Mouse (Mus musculus) embryo, embryonic 10 days (tissue): ENCODE measurements at regions not wholly inside any gene's neighbourhood (a gene's known extent, or its start where the extent isn't known, plus 50 kb on each side); places are given as distances from the start of the nearest gene placed in this dataset.
A peak's percentile ranks its signal among the peaks of the same experiment; 100 is the strongest.

ENCODE experiments used
- DNase-seq: peaks from one replicate; pipeline ENCODE4 v3.0.0-alpha.2; 2015; ENCODE audit warnings: low spot score

DNA sequence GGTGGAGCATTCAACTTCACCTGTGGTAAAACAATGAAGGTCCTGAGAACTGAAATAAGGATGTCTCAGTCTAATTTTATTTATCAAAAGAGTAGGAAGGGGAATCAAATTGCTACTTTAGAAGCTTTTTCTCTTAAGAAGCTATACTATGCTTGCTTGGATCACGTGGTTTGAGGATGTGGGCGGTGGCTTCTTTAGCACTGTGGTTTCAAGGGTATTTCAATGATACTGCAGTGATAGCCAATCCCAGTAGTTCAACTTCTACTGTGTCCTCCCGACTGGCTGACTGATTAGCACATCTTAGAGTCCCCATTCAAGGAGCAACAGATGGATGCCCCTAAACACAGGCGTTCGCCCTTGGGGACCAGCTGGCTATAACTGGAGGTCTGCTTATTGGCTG is 575.6 kb downstream of the Vrk1 start:
- no peak for DNase-seq

DNA sequence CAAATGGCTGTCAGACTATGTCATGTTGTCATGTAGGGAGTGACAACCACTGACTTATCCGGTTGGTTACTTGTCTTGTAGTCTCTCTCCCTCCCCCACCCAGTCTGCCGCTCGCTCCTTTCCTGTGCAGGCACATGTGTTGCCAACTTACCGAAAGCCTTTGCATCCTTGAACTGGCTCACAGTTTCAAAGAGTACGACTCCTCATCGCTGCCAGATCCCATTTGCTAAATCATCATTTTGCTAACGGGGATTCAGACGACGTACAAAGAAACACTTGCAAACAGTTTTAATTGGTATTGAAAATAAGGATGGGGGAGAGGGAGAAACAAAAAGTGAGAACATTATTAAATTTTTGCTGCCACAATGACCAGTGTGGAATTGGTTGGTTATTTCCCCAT is 582.7 kb downstream of the Vrk1 start:
- no peak for DNase-seq

DNA sequence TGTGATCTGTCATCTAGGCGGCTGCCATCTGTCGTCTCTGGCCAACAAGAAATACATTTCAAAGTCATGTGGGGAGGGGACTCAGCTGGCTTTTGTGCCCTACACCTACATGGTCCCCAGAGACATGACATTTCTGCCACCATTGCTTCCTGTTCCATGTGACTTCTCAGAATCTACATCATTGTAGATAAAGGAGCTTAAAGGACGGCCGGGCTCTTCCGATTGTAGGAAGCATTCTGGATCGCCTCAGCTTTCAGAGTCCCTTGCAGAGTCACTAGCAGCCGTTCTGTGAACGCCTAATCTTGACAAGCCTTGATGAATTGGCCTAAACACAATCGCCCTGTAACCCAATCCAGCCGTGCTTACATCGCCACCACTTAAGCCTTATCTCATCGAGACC is 587.6 kb downstream of the Vrk1 start:
- peak; percentile 78 for DNase-seq

DNA sequence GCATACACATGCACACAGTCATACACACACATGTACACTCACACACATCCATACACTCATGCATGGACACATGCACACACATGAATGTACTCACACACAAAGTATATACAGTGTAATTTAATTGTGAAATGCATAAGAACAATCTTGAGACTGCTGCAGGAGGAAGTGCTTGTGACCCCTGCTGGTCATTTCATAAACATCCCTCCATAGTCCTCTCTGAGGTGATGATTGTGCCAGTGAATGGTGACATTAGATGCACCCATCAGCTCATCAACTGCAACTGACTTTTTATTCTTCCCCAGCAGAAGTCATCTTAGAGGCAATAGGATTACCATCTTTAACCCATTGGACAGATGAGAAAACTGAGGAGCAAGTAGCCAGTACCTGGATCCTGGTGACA is 597.2 kb downstream of the Vrk1 start:
- no peak for DNase-seq

DNA sequence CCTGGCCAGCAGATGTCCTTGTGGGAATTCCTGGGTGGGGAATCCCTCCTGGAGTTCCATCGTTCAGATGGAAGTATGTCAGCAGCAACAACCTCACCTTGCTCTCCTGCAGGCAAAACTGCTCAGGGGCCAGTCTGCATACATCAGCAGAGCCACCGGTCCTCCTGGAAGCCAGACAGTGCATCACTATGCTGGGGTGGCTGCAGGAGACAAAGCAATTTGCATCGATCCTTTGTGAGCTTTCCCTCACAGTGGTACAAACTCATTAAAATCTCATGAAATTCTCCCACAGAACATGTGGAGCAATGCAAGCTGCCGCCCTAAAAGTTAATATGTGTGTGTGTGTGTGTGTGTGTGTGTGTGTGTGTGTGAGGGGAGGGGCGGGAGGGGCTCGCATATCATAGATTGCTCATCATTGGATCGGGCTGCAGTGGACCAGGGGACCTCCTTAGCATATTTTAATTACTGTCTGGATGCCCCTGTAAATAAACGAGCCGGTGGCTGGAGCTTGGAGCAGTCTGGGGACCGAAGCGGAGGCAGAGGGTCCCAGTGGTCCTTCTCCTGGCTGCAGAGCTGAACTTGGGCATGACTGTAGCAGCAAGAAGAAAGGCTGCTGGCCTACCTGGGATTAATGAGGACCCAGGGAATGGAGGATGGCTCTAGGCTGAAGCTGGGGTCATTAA is 597.8 kb downstream of the Vrk1 start:
- DNase-seq = no peak

DNA sequence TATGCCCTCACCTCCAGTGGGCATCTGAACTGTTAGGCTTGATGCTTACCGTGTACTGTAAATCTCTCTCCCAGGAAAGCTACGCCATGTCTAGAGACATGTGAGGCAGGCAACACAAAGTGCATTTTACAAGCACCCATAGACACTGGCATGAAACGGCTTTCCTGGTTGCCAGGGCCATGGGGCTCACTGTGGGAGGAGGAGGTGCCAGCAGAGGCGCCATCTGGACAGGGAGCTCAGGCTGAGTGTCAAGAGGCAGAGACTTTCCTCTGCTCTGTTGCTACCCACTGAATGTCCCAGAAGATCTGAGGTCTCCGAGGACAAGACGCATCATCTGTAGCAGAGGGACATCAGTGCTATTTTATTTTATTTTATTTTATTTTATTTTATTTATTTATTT is 608.7 kb downstream of the Vrk1 start:
- no peak for DNase-seq

DNA sequence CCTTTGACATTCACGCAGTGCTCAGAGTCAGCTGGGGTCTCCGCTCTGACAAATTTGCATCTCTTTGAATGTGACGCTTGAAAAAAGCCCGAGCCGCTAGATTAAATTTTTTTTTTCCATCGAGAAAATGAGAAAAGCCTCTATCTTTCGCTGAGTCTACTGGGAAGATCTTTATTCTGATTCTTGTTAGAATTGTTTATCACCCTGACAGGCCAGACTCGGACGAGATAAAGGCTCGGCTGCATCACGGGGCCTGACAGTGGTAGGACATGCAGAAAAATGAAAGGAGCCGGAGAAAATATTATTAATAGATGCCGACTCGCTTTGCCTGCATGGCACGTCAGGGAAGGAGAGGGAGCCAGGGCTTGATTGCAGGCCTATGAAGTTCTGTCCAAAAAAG is 616.8 kb downstream of the Vrk1 start:
- no peak for DNase-seq

DNA sequence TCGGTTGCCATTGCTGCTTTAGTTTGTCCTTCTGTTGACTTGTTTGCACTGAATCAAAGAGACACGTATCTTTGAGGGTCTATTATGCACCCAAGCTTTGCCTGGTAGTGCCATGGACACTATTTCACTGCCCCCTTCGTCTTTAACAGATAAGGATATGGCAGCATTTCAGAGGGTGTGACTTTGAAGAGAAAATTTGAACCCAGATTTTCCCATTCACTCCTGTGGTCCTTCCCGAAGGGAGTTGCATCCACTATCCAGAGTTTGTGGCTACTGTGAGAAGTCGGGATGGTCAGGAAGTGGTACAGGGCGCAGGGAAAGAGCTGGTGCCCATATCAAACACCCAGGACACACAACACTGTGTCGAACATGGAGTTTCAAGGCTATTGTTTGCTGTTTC is 622.5 kb downstream of the Vrk1 start:
- no peak for DNase-seq

DNA sequence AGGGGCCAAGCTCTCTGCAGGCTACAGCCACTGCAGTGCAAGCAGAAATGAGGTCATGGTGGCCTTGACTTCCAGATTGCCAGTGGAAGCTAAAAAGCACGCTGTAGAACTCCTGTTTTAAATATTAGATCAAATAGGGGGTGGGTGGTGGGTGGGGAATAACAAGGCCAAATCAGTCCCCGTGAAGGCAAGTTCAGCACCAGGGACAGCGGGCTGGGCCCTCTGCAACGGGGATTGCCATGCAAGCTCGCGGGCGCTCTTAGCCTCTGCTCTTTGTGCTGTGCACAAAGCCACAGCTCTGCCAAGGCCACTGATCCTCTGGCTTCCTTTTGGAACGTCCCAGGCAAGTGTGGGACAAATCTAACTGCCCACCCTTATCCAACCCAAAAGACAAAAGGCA is 623.1 kb downstream of the Vrk1 start:
- DNase-seq = peak; percentile 87

DNA sequence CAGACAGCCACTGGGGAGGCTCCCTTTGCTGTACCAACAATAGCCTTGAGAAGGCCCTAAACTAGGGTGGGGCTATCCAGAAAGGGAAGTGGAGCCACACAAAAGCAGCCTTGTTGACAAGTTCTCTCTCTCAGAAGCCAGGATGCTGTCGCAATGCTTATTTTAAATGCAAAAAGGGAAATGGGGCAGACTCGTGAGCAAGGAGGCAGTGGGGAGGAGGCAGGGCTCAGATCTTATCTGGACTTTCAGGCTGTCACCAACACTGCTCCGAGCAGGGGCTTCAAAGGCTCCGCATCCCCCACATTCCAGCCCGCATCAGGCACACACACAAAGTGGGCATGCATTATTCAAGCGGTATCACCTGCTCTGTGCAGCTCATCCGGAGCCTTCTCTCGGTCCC is 648.3 kb downstream of the Vrk1 start:
- no peak for DNase-seq

DNA sequence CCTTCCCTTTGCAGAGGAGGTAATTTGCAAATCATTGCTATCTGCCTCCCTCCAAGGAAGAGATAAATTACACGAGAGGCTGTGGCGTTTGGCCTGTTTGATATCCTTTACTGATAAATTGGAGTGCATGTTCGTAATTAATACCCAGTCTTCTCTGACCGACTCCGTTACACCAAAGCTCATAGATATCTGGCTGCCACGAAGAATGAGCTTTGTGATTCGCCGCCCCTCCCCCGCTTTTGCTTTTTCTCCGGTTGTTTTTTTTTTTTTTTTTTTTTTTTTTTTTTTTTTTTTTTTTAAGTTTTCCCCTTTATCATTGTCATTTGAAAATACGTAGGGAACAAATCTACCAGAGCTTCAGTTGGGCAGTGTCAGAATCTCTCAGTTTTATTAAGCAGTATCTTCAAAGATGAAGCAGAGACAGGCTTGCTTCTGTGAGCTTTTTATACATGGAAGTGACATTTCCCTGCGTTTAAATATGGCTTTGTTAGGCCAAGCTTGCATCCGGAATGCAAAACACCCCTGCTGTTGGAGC is 663.3 kb downstream of the Vrk1 start:
- peak; percentile 34 for DNase-seq

DNA sequence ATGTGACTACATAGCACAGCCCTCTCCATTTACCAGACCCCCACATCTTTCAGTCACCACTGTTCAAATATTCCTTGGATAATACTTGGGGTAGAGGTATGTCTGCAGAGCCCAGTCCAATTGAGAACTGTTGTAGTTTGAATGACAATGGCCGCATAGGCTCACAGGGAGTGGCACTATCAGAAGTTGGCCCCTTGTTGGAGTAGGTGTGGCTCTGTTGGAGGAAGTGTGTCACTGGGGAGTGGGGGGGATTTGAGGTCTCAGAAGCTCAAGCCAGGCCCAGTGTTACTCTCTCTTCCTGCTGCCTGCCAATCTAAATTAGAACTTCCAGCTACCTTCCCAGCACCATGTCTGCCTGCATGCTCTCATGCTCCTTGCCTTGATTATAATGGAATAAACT is 664.7 kb downstream of the Vrk1 start:
- DNase-seq = no peak

DNA sequence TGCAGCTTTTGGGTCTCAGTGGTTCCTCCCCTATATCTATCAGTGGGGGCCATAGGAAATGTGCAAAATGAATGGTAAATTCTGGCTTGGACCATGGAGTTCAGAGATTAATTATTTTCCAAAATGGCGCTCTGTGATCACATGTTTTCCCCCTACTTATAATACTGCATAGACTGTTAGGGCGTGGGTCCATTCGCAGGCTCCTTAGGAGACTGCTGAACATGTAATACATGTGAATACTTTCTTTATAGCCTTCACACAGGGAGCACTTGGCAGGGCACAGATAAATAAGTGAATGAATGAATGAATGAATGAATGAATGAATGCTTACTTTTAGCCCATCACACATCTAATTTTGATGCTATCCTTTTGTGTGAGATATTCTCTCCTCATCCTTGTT is 666.1 kb downstream of the Vrk1 start:
- DNase-seq = no peak

DNA sequence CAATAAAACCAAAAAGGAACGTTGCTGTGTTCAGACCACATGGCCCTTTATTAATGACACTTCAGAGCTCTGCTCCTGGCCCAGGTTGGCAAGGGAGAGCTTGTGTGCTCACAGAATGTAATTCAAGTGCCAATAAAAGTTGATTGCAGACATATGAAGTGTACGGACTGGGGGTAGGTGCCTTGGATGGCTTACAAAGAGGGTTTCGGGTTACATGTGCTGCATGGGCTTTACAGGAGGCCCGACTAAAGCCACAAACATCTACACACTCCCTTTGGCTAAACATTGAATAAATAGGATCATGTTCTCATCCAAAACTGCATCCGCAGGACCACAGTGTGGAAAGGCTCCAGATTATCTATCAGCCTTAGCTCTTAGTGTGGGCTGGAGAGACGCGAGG is 666.5 kb downstream of the Vrk1 start:
- no peak for DNase-seq

DNA sequence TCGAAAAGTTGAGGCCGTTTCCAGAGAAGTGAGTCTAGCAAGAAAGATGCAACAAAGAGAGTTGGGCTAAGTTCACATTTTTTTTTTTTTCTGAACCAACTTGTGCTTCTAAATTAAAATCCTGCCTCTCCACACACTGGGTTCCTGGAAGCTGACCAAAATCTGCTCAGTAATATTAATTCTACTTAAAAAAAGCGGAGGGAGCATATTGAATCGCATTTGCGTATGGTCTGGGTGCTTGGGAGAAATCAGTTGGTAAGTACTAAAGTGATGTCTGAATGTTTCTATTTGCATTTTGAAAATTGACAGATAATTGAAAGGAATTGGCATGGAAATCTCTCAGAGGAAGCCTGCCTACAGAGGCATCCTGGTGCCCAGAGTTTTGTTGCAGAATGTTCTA is 676.0 kb downstream of the Vrk1 start:
- DNase-seq = no peak

DNA sequence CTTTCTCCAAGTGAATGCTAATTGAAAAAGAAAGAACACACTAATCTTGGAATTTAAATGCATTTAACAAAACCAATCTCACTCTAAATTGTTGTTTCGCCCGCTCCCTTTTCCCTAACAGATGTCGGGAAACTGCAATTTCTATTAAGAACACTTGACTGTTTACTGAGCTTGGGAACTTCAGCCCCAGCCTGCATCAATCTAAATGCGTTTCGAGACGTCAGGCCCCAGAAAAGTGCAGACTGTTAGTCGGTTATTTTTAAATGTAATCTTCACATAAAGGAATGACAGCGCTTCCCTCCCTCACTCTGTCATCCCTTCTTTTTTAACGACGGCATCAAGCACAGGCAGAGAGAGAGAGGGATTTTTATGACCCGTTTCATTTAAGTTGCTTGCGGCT is 677.7 kb downstream of the Vrk1 start:
- no peak for DNase-seq

DNA sequence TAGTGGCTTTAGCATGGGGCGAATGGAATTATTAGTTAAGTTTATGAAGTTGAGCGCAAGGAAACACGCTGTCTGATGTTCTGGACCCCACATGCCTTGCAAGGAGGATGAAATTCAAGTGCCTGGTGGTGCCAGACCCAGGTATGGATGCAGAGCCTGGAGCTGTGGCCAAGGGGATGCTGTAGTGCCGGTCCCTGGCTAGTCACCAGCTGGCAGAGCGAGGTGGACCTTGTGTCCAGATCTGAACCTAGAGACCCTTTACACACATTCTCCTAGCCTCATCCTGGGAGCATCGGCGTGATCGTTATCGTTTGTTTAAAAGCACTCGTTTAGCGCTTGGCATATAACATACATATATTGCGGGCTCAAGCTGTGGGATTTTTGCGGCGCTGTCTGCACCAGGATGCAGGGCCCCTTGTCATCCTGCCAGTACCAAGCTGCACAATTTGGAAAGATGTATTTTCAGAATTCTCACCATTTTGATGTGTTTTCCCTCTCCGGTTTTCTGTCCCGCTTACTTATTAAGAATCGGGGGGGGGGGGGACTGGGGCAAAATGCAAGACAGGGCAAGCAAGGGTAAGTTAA is 678.2 kb downstream of the Vrk1 start:
- no peak for DNase-seq

DNA sequence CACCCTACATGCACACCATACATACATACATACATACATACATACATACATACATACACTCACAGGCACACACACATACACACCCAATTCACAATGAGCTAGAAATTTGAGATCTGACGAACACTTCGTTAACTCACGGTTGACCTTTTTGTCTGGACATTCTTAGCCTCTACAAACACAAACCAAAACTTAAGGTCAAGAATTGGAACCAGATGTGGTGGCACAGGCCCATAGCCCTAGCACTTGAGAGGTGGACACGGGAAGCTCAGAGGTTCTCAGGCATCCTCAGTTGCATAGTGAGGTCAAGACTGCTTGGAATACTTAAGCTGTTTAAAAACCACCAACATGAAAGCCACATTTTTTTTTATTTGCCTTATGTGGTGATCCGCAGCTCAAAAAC is 692.9 kb downstream of the Vrk1 start:
- peak; percentile 63 for DNase-seq

DNA sequence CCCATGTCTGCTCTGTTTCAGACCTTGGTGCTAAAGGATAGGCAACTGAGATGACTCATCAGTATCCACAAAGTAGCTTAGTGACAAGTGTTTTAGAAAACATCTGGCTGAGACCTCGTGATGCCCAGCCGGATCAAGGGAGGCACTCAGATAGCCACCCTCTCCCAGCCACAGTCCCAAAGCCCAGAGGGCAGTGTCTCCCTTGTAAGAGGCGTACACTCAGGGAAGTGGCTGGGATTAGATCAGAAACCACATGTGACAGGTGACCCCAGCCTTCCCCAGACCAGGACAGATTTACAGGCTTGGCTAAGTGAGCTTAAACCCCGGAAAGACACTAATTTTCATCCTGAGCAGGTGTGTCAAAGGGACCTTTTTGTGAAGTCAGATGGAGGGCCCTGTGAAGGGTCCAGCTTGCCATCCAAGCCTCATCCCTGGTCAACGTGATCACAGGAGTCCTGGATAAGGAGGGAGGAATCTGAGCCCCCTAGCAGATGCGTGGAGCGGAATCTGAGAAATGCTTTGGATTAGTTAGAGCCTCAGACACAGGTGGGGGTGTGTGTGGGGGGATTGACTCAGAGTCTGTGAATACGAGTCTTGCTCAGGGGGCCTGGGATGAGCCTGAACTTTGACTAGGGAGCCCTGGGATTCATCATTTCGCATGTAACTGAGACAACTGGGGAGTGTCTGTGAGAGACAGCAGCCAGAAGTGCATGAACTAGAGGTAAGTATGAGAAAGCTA is 711.4 kb downstream of the Vrk1 start:
- DNase-seq = no peak

DNA sequence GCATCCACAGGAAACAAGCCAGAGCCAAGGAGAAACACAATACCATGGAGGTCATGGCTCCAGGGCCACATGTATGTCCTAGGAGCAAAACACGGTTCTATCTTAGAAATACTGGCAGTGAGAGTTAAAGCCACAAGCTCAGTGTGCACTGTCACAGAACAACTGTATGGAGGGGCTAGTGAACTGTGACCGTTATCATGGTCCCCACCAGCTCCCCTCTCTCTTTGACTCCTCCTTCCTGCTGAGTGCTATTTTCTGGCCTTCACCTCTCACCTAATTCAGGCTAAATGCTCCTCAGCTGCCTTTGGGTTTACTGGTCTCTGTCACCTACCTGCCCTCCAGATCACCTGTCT is 712.0 kb downstream of the Vrk1 start:
- DNase-seq = no peak

DNA sequence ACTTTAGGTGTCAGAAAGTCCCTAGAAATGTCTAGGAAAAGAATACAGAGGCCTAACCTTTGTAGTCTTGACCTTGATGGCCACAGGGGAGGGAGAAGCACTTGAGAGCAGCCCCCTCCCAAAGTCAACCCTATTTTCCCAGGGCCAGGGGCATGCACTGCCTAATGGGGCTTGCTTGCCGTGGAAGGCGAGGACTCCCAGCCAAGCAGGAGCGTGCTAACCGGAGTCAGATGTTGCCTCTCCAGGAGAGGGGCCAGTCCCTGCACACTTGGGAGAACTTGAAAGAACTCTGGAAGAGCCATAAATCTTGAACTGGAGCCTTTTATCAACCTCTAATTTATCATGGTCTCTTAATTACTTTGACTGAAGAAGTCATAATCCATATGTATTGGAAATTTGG is 712.7 kb downstream of the Vrk1 start:
- peak; percentile 31 for DNase-seq

DNA sequence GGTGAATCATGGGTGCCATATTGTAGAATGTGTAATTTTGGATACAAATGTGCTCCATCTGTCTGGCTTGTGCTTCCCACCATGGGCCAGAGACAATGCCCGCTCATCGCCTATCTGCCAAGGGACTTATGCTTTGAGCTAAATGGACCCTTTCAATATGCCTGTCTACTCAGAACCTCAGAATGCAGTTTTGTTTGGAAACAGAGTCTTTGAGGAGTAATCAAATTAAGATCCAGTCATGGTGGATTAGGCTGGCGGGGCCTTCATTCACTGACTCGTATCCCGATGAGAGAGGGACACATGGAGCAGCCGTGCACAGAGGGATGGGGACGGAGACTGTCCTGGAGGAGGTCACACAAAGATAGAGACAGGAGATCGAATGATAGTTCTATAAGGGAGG is 716.9 kb downstream of the Vrk1 start:
- DNase-seq = no peak

DNA sequence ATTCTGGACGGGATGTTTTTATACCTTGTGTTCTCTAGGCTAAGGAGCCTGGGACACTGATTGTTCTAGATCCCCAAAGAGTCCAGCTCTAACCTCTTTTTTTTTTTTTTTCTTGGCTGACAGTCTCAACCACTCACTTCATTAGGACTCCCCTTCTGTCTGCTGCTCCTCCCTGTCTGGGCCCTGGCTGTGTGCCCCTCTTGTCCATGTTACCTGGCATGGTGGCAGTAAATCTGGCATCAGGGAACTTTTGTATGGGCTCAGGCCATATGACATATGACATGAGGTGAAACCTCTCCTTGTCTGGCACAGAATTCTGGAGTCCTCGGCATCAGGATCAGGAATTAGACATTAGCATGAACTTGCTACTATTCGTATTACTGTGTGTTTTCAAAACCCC is 717.5 kb downstream of the Vrk1 start:
- DNase-seq = no peak

DNA sequence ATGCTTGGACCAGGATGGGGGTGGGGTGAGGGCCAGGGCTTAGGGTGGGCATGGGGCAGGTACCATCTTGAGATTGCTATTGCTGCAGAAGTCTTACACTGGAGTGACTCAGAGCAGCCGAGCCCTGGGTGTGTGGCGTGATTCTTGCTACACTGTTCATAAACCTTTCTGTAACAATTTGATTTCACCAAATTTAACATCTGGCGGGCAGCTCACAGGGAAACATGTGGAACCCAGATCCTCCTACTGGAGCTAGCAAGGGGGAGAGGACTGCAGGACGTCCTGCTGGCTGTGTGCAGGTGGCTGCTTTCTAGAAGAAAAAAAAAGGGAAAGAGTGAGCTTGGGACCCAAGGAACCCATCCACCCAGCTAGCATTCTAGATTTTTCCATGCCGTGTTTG is 719.7 kb downstream of the Vrk1 start:
- DNase-seq = no peak
